Mouse (Mus musculus) CH12F3 (cell line): ENCODE results near the gene Arrdc5.

Experiments
- in situ Hi-C: fragments of 300-500 bp; cut with MboI; formaldehyde crosslinking; loops from 2 replicates; pipeline ENCODE4 v1.14.3; 2020; ENCODE audit warnings: low sequenced_read_pairs

The Arrdc5 gene

GRCm38 (mm10) chr17:56303847-56304586 is 3.9 kb upstream of the Arrdc5 start:
- in situ Hi-C loops: no loop called here

GRCm38 (mm10) chr17:56303160-56303846 is 3.2 kb upstream of the Arrdc5 start, which contains the start of gene Uhrf1:
Gene Uhrf1, plus strand, starts transcription at chr17:56303321.
- in situ Hi-C loops: no loop called here

- in situ Hi-C loops: no loop called here
These were observed 2.4 kb upstream of the Arrdc5 start for GRCm38 (mm10) chr17:56302363-56302996.

- in situ Hi-C loops: no loop called here
These were observed 1.8 kb downstream of the Arrdc5 start for GRCm38 (mm10) chr17:56298238-56298637.

GRCm38 (mm10) chr17:56296201-56296600 is 3.9 kb downstream of the Arrdc5 start:
- in situ Hi-C loops: no loop called here

- in situ Hi-C loops: no loop called here
These were observed 5.8 kb downstream of the Arrdc5 start for GRCm38 (mm10) chr17:56294241-56294640.

- in situ Hi-C loops: no loop called here
These were observed 6.8 kb downstream of the Arrdc5 start for GRCm38 (mm10) chr17:56293291-56293690.

GRCm38 (mm10) chr17:56292531-56293222 is 7.4 kb downstream of the Arrdc5 start, which contains the start of gene Plin3:
Gene Plin3, minus strand, starts transcription at chr17:56292873.
- in situ Hi-C loops: no loop called here

- in situ Hi-C loops: no loop called here
These were observed 8.1 kb downstream of the Arrdc5 start for GRCm38 (mm10) chr17:56291826-56292475.

- in situ Hi-C loops: no loop called here
These were observed 8.9 kb downstream of the Arrdc5 start for GRCm38 (mm10) chr17:56291171-56291511.

- in situ Hi-C loops: no loop called here
These were observed 9.5 kb downstream of the Arrdc5 start for GRCm38 (mm10) chr17:56290388-56291170.

- in situ Hi-C loops: no loop called here
These were observed 10.4 kb downstream of the Arrdc5 start for GRCm38 (mm10) chr17:56289371-56290331.

GRCm38 (mm10) chr17:56288866-56289265 is 11.2 kb downstream of the Arrdc5 start:
- in situ Hi-C loops: no loop called here

GRCm38 (mm10) chr17:56287830-56288229 is 12.3 kb downstream of the Arrdc5 start:
- in situ Hi-C loops: no loop called here

- in situ Hi-C loops: no loop called here
These were observed 14.1 kb downstream of the Arrdc5 start for GRCm38 (mm10) chr17:56285995-56286394.

GRCm38 (mm10) chr17:56283316-56283715 is 16.8 kb downstream of the Arrdc5 start:
- in situ Hi-C loops: no loop called here

GRCm38 (mm10) chr17:56282802-56283201 is 17.3 kb downstream of the Arrdc5 start:
- in situ Hi-C loops: no loop called here

GRCm38 (mm10) chr17:56281193-56281592 is 18.9 kb downstream of the Arrdc5 start:
- in situ Hi-C loops: no loop called here
